Mouse (Mus musculus) midbrain, embryonic 10.5 days (tissue): ENCODE measurements around the gene Krt35. TPM values are rescaled to one million over a fixed set of nuclear protein-coding genes. Genes with fewer than 3 reads are reported as not detected.

Source experiments
- DNase-seq: peaks from one replicate; pipeline ENCODE4 v3.0.0-alpha.2; 2017; ENCODE audit warnings: low spot score
- H3K27ac ChIP-seq: fragments of 300-500 bp; sonication (generic); replicated peaks from 2 replicates; pipeline ENCODE4 v1.5.1; 2016; ENCODE audit warnings: mild to moderate bottlenecking
- H3K27me3 ChIP-seq: fragments of 300-500 bp; sonication (generic); 2 replicates; pipeline ENCODE4 v1.6.1; 2016; ENCODE audit warnings: low read depth, mild to moderate bottlenecking; ENCODE audit not compliant: poor library complexity, severe bottlenecking
- H3K36me3 ChIP-seq: fragments of 300-500 bp; sonication (generic); 2 replicates; pipeline ENCODE4 v1.6.1; 2016; ENCODE audit warnings: mild to moderate bottlenecking, moderate library complexity
- H3K4me1 ChIP-seq: fragments of 300-500 bp; sonication (generic); 2 replicates; pipeline ENCODE4 v1.6.1; 2016
- H3K4me3 ChIP-seq: fragments of 300-500 bp; sonication (generic); 2 replicates; pipeline ENCODE4 v1.5.1; 2016; ENCODE audit warnings: mild to moderate bottlenecking, moderate library complexity
- H3K9me3 ChIP-seq: fragments of 300-500 bp; sonication (generic); replicated peaks from 2 replicates; pipeline ENCODE4 v1.6.1; 2016; ENCODE audit warnings: mild to moderate bottlenecking
- WGBS: fragments of 180-500 bp; shearing (Covaris S2); methylation state at CpG from one replicate; pipeline ENCODE4 v1.1.7; 2016; 5-methylcytosine and 5-hydroxymethylcytosine counted together
- polyA plus RNA-seq: library from polyadenylated mRNA; unstranded; fragments of >200 nt; fragmentation: Nextera tagmentation; extraction: Ambion mirVana; gene quantifications from 2 replicates; pipeline ENCODE4 v1.2.1, GENCODE M21; 2016

Gene Krt35
- polyA plus RNA-seq = not detected in 2 replicates

GRCm38 (mm10) chr11:100096141-100096540 lies at the start of gene Krt35:
Gene Krt35 (minus strand): TSS chr11:100096241.
- H3K4me3 ChIP-seq = no peak within 1 kb of the TSS
- H3K9me3 ChIP-seq = no peaks in the 10 kb centered on the region
- H3K4me1 ChIP-seq = peaks cover 15% of the 10 kb centered on the region
- 90% methylated on average over 9 of the region's 9 CpGs for WGBS
- no peaks in the 10 kb centered on the region for H3K36me3 ChIP-seq
- H3K27ac ChIP-seq = no peak within 1 kb of the TSS
- no peak for DNase-seq
- H3K27me3 ChIP-seq = no peaks in the 10 kb centered on the region

DNA sequence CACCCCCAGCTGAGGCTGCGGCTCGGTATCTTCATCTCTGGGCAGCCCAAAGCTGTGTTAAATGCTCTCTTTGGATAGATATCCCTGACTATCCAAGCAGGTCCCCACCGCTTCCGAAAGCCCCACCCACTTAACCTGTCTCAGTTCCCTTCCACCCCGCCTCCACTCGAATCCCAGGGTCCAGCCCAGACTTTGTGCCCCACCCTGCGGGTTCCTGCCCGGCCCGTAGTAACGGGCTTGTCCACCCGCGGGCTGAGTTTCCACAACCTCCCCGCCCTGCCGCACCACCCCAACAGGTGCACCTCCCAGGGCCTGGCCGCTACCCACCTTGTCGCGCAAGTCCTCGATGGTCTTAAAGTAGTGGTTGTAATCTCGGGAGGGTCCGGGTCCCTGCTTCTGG lies 49.1 kb upstream of the Krt35 start:
- H3K27ac ChIP-seq = no peak overlapping the region
- H3K4me1 ChIP-seq = peaks cover 25% of the 10 kb centered on the region
- peaks cover 48% of the 10 kb centered on the region for H3K27me3 ChIP-seq
- WGBS = 2% methylated on average over 20 of the region's 20 CpGs
- H3K4me3 ChIP-seq = peak overlapping the region; percentile 50
- H3K36me3 ChIP-seq = no peaks in the 10 kb centered on the region
- no peaks in the 10 kb centered on the region for H3K9me3 ChIP-seq
- DNase-seq = peak; percentile 17

DNA sequence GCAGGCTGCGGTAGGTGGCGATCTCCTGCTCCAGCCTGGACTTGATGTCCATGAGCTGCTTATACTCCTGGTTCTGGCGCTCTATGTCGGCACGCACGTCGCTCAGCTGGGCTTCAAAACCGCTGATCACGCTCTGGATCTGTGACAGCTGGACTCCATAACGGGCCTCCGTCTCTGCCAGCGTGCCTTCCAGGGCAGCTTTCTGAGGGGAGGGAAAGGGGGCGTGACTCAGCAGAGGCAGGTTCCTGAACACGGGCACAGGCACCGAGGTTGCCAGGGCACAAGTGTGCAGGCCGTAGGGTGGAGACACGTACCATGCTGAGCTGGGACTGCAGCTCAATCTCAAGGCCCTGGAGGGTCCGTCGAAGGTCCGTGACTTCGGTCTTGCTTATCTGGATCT lies 44.9 kb upstream of the Krt35 start:
- Histone ChIP-seq H3K9me3 (no peaks in the 10 kb centered on the region), H3K27ac (no peak overlapping the region), H3K36me3 (no peaks in the 10 kb centered on the region), H3K4me3 (no peak overlapping the region), H3K4me1 (peaks cover 50% of the 10 kb centered on the region), H3K27me3 (peaks cover 34% of the 10 kb centered on the region)
- DNase-seq = no peak
- 91% methylated on average over 21 of the region's 21 CpGs for WGBS

DNA sequence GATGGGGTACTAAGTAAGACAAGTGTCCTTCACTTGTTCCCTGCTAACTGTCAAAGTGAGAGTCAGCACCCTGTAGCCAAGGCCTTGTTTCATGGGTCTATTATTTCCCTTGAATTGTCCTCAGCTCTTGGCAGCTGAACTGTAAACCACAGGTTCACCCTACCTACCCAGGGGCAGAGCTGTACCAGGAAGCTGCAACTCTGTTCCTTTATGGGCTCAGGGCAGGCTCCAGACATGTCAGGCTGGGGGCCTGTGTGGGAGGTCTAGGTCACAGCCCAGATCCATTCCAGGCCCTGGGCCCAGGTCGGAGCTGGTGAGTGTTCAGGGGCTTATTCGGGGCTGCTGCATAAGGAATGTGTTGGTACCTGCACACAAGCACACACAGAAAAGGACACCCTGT lies 43.4 kb upstream of the Krt35 start:
- H3K27ac ChIP-seq = 0 out of 2 replicates have a peak overlapping the region, but pooled peaks have one; percentile 71

GRCm38 (mm10) chr11:100138809-100139208 lies 42.8 kb upstream of the Krt35 start:
- WGBS = 42% methylated on average over 7 of the region's 7 CpGs
- H3K27ac ChIP-seq = peak overlapping the region; percentile 71

More for the DNA sequence above, 43.4 kb upstream of the Krt35 start:
- H3K9me3 ChIP-seq = no peaks in the 10 kb centered on the region
- peak; percentile 17 for DNase-seq
- no peaks in the 10 kb centered on the region for H3K36me3 ChIP-seq
- peaks cover 26% of the 10 kb centered on the region for H3K27me3 ChIP-seq
- H3K4me1 ChIP-seq = peaks cover 42% of the 10 kb centered on the region
- WGBS = 67% methylated on average over 2 of the region's 2 CpGs
- no peak overlapping the region for H3K4me3 ChIP-seq

DNA sequence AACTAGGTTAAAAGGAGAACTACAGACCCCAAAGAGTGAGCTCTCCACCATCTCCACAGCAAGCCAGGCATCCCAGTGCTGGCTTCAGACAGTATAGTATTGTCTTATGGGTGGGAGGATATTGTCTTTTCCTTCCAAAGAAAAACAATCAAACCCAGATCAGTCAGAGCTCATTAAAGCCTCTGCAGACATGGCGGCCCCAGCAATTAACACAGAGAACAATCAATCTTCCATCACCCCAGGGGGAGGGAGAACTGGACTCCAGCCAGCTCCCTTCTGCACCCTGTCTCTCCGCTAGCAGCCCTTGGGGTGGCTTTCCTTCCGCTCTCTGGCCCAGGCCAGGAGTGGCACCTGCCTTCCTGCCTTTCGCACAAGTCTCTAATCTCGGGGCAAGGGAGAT lies 41.7 kb upstream of the Krt35 start:
- 64% methylated on average over 5 of the region's 5 CpGs for WGBS

More at GRCm38 (mm10) chr11:100138809-100139208, 42.8 kb upstream of the Krt35 start:
- no peaks in the 10 kb centered on the region for H3K9me3 ChIP-seq
- peaks cover 42% of the 10 kb centered on the region for H3K4me1 ChIP-seq
- no peaks in the 10 kb centered on the region for H3K36me3 ChIP-seq
- H3K4me3 ChIP-seq = no peak overlapping the region
- no peak for DNase-seq
- peaks cover 25% of the 10 kb centered on the region for H3K27me3 ChIP-seq

GRCm38 (mm10) chr11:100136559-100136958 lies 40.5 kb upstream of the Krt35 start:
- H3K27ac ChIP-seq = peak overlapping the region; percentile 43
- no peak overlapping the region for H3K4me3 ChIP-seq
- peaks cover 42% of the 10 kb centered on the region for H3K4me1 ChIP-seq
- 42% methylated on average over 5 of the region's 5 CpGs for WGBS
- H3K9me3 ChIP-seq = no peaks in the 10 kb centered on the region
- no peaks in the 10 kb centered on the region for H3K36me3 ChIP-seq
- peaks cover 29% of the 10 kb centered on the region for H3K27me3 ChIP-seq
- peak; percentile 18 for DNase-seq

More for the DNA sequence above, 41.7 kb upstream of the Krt35 start:
- Histone ChIP-seq H3K4me3 (no peak overlapping the region), H3K9me3 (no peaks in the 10 kb centered on the region), H3K4me1 (peaks cover 42% of the 10 kb centered on the region), H3K36me3 (no peaks in the 10 kb centered on the region), H3K27ac (peak overlapping the region; percentile 42), H3K27me3 (peaks cover 29% of the 10 kb centered on the region)
- DNase-seq = peak; percentile 14

DNA sequence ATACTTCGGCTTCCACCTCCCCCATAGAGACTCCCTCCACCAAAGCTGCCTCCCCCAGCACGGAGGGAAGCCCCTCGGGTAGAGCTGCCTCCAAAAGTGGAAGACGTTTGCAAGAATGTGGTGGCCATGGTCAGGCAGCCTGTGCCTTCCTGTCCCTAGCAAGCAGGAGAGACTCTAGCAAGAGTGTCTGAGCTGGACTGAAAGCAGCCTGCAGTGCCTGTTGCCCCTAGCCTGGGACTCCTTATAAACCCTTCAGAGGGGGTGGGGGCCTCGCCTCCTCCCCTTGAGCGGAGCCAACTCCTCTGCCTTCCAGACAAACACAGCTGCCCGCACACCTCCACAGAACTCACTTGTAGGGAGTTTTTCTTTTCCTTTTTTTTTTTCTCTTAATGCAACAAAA lies 39.7 kb upstream of the Krt35 start, which contains the start of gene Krt15:
Gene Krt15 (minus strand): TSS at position 198 of the 400 bp plus-strand sequence.
- H3K36me3 ChIP-seq = no peaks in the 10 kb centered on the region
- WGBS = 73% methylated on average over 7 of the region's 7 CpGs

GRCm38 (mm10) chr11:100124901-100125300 lies 28.9 kb upstream of the Krt35 start:
- Histone ChIP-seq H3K27me3 (no peaks in the 10 kb centered on the region), H3K4me1 (no peaks in the 10 kb centered on the region), H3K9me3 (no peaks in the 10 kb centered on the region), H3K36me3 (no peaks in the 10 kb centered on the region), H3K27ac (no peak overlapping the region), H3K4me3 (no peak overlapping the region)
- no peak for DNase-seq
- 84% methylated on average over 7 of the region's 7 CpGs for WGBS

More for the DNA sequence above, 39.7 kb upstream of the Krt35 start, which contains the start of gene Krt15:
- Histone ChIP-seq H3K4me3 (no peak within 1 kb of the TSS), H3K27ac (peak within 1 kb of the TSS; percentile 43), H3K4me1 (peaks cover 42% of the 10 kb centered on the region), H3K9me3 (no peaks in the 10 kb centered on the region), H3K27me3 (peaks cover 29% of the 10 kb centered on the region)
- DNase-seq = no peak

DNA sequence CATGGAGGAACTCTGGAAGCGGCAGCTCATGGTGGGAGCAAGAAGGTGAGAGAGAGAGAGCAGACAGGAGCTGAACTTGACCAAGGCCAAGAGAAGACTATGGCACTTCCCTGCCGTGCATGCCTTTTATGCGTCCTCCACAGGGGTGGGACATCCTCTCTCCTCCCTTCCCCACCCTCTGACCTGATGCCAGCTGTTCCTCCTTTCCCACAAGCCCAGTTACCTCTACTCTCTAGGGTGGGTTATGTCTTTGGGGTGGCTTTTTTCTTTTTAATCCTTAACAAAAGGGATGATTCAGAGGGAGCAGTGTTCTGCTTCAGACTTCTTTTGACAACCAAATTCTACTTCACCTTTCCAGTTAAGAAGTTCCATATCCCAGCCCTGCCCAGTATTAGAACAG lies 25.4 kb upstream of the Krt35 start, which contains the start of gene Krt13:
Gene Krt13 (minus strand): TSS at position 101 of the 400 bp plus-strand sequence.
- Histone ChIP-seq H3K27ac (no peak within 1 kb of the TSS), H3K36me3 (no peaks in the 10 kb centered on the region), H3K4me1 (no peaks in the 10 kb centered on the region), H3K9me3 (no peaks in the 10 kb centered on the region), H3K27me3 (no peaks in the 10 kb centered on the region), H3K4me3 (no peak within 1 kb of the TSS)
- 72% methylated on average over 3 of the region's 3 CpGs for WGBS
- DNase-seq = no peak

GRCm38 (mm10) chr11:100120331-100120730 lies 24.3 kb upstream of the Krt35 start:
- 92% methylated on average over 5 of the region's 5 CpGs for WGBS
- DNase-seq = no peak
- Histone ChIP-seq H3K4me3 (no peak overlapping the region), H3K4me1 (no peaks in the 10 kb centered on the region; the same call in 1 of the 2 replicates), H3K27me3 (no peaks in the 10 kb centered on the region), H3K27ac (no peak overlapping the region), H3K36me3 (no peaks in the 10 kb centered on the region), H3K9me3 (no peaks in the 10 kb centered on the region)

GRCm38 (mm10) chr11:100113742-100114029 lies 17.6 kb upstream of the Krt35 start:
- Histone ChIP-seq H3K4me3 (no peak overlapping the region), H3K4me1 (peaks cover 5% of the 10 kb centered on the region; the same call in 1 of the 2 replicates), H3K36me3 (no peaks in the 10 kb centered on the region), H3K27ac (no peak overlapping the region), H3K27me3 (no peaks in the 10 kb centered on the region), H3K9me3 (no peaks in the 10 kb centered on the region)
- 69% methylated on average over 2 of the region's 2 CpGs for WGBS
- no peak for DNase-seq

DNA sequence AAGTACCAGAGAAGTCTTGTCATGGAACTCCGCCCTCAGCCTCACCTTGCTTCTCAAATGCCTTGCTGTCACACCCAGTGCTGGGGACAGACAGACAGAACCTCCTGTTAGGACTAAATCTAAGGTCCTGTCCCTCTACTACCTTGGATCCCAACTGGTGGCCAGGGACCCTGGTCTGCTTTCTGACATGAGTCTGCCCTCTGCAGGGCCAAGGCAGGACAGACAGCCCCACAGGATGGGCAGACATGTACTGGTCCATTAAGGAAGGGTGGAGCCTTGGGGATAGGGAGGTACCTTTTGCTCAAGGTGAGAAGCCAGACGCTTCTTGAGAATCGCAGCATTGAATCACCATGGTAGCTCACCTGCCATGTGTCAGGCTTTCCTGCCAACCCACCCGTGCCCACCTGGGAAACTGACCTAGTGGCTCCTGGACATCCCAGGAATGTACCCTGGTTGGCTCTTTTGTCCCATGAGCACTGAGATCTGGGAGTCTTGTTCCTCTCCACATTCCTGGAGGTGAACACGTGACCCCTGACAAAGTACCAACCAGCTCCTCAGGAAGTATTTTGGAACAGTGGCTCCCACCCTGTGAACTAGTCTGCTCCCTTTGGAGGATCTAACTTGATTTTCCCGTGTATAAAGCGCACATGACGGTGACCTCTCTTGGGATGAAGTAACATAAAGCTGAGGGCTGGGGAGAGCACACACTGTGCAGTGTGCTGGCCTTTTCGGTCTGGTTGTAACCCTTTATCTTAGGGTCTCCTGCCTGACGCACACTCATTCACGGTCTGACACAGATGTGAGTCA lies 17.1 kb upstream of the Krt35 start:
- DNase-seq = no peak
- Histone ChIP-seq H3K36me3 (no peaks in the 10 kb centered on the region), H3K4me3 (no peak overlapping the region), H3K4me1 (peaks cover 5% of the 10 kb centered on the region; the same call in 1 of the 2 replicates), H3K27ac (no peak overlapping the region), H3K27me3 (no peaks in the 10 kb centered on the region), H3K9me3 (no peaks in the 10 kb centered on the region)
- 86% methylated on average over 11 of the region's 11 CpGs for WGBS
